Mouse (Mus musculus) neural tube, embryonic 10.5 days (tissue): ENCODE data around the gene 1700003E16Rik.
A peak's percentile ranks its signal among the peaks of the same experiment; 100 is the strongest.
"Not testable (repeated sequence)": the region's sequence is repeated elsewhere in the genome, so short reads cannot be mapped to it uniquely, and the experiment has no call there.

Source experiments
- DNase-seq: peaks from one replicate; pipeline ENCODE4 v3.0.0-alpha.2; 2017; ENCODE audit warnings: low spot score; ENCODE audit errors: extremely low spot score

The 1700003E16Rik gene

GRCm38 (mm10) chr6:83155552-83156238, 509 bp upstream of the 1700003E16Rik start:
- DNase-seq: no peak

- not testable (repeated sequence) for DNase-seq
Measured at GRCm38 (mm10) chr6:83159456-83159855, 3.3 kb downstream of the 1700003E16Rik start.

- no peak for DNase-seq
Measured at GRCm38 (mm10) chr6:83161442-83161841, 5.2 kb downstream of the 1700003E16Rik start.

- DNase-seq: peak; percentile 59
Measured at GRCm38 (mm10) chr6:83161921-83162641, 5.9 kb downstream of the 1700003E16Rik start.

GRCm38 (mm10) chr6:83162701-83163100, 6.5 kb downstream of the 1700003E16Rik start:
- DNase-seq: peak; percentile 70

GRCm38 (mm10) chr6:83165026-83165606, 8.9 kb downstream of the 1700003E16Rik start:
- DNase-seq: no peak

- DNase-seq: peak; percentile 96
Measured at GRCm38 (mm10) chr6:83165607-83166242, 9.5 kb downstream of the 1700003E16Rik start, which contains the start of gene Dctn1. Dctn1 (plus strand) TSS chr6:83165920.

- DNase-seq: no peak
Measured at GRCm38 (mm10) chr6:83166243-83166630, 10.0 kb downstream of the 1700003E16Rik start.

- no peak for DNase-seq
Measured at GRCm38 (mm10) chr6:83169872-83170271, 13.7 kb downstream of the 1700003E16Rik start.

- no peak for DNase-seq
Measured at GRCm38 (mm10) chr6:83171063-83171462, 14.9 kb downstream of the 1700003E16Rik start.

- DNase-seq: no peak
Measured at GRCm38 (mm10) chr6:83172240-83172920, 16.2 kb downstream of the 1700003E16Rik start.

- no peak for DNase-seq
Measured at GRCm38 (mm10) chr6:83175996-83176395, 19.8 kb downstream of the 1700003E16Rik start.

GRCm38 (mm10) chr6:83179390-83180117, 23.4 kb downstream of the 1700003E16Rik start:
- DNase-seq: peak; percentile 36

- no peak for DNase-seq
Measured at GRCm38 (mm10) chr6:83180605-83181004, 24.4 kb downstream of the 1700003E16Rik start.

- DNase-seq: no peak
Measured at GRCm38 (mm10) chr6:83184858-83185435, 28.7 kb downstream of the 1700003E16Rik start.

GRCm38 (mm10) chr6:83185895-83186861, 30.0 kb downstream of the 1700003E16Rik start:
- peak; percentile 63 for DNase-seq

GRCm38 (mm10) chr6:83186946-83187345, 30.7 kb downstream of the 1700003E16Rik start:
- no peak for DNase-seq

GRCm38 (mm10) chr6:83193571-83193970, 37.4 kb downstream of the 1700003E16Rik start:
- DNase-seq: no peak
